Mouse (Mus musculus): ENCODE data around the gene Ppif.

DNA sequence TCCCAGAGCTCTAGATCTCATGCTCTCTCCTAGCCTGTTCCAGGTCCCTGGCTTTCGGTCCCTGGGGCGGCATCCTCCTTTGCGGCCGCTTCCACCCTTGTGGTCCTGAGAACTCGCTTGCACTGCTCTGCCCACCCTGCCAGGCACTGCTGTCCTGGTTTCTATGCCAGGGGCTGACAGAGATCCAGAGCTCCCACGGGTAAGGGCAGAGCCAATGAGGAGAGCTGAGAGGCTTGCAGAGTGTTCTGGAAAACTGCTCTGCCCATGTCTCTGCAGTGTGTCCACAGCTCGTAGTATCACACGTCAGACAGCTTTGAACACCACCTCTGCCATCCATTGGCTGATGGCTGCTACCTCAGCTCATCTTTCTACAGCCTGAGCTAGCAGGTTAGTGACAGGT lies 23.8 kb downstream of the Ppif start:
- TF ChIP-seq POLR2A (IDR thresholded peaks at IDR 0.05; ENCODE audit: low read depth, low read length) (no peak), CTCF (conservative IDR thresholded peaks at IDR 0.05; ENCODE audit: insufficient read depth, insufficient read length, low read depth, low read length) (no peak)

Measured in kidney, adult 2 months (tissue).